Mouse (Mus musculus) telencephalon, adult 2 months (tissue): ENCODE results near the gene Slc2a12.

Experiments
- DNase-seq: peaks from one replicate; pipeline ENCODE4 v3.0.0-alpha.2; 2011; ENCODE audit warnings: low read depth, low spot score

The Slc2a12 gene

GRCm38 (mm10) chr10:22644853-22645491 is at the start of gene Slc2a12:
TSS of gene Slc2a12 (plus strand) at chr10:22645011.
- DNase-seq = peak; percentile 31

GRCm38 (mm10) chr10:22598908-22599480 is 45.8 kb upstream of the Slc2a12 start:
- peak; percentile 26 for DNase-seq

GRCm38 (mm10) chr10:22601046-22601445 is 43.8 kb upstream of the Slc2a12 start:
- no peak for DNase-seq

- DNase-seq = no peak
Observed at GRCm38 (mm10) chr10:22604801-22605200, 40.0 kb upstream of the Slc2a12 start.

GRCm38 (mm10) chr10:22608273-22608672 is 36.5 kb upstream of the Slc2a12 start:
- no peak for DNase-seq

- DNase-seq = peak; percentile 26
Observed at GRCm38 (mm10) chr10:22608799-22609357, 35.9 kb upstream of the Slc2a12 start.

GRCm38 (mm10) chr10:22613301-22613700 is 31.5 kb upstream of the Slc2a12 start:
- no peak for DNase-seq

GRCm38 (mm10) chr10:22614554-22614953 is 30.3 kb upstream of the Slc2a12 start:
- DNase-seq = no peak

- no peak for DNase-seq
Observed at GRCm38 (mm10) chr10:22615309-22615708, 29.5 kb upstream of the Slc2a12 start.

GRCm38 (mm10) chr10:22618842-22619241 is 26.0 kb upstream of the Slc2a12 start:
- peak; percentile 15 for DNase-seq

GRCm38 (mm10) chr10:22628832-22629231 is 16.0 kb upstream of the Slc2a12 start:
- no peak for DNase-seq

GRCm38 (mm10) chr10:22631103-22631502 is 13.7 kb upstream of the Slc2a12 start:
- DNase-seq = no peak

- no peak for DNase-seq
Observed at GRCm38 (mm10) chr10:22631528-22631927, 13.3 kb upstream of the Slc2a12 start.

GRCm38 (mm10) chr10:22631956-22632355 is 12.9 kb upstream of the Slc2a12 start:
- DNase-seq = no peak

- DNase-seq = no peak
Observed at GRCm38 (mm10) chr10:22633406-22634306, 11.2 kb upstream of the Slc2a12 start.

GRCm38 (mm10) chr10:22637241-22637640 is 7.6 kb upstream of the Slc2a12 start:
- no peak for DNase-seq

GRCm38 (mm10) chr10:22644171-22644570 is 640 bp upstream of the Slc2a12 start:
- no peak for DNase-seq

- no peak for DNase-seq
Observed at GRCm38 (mm10) chr10:22648702-22649101, 3.9 kb downstream of the Slc2a12 start.

- no peak for DNase-seq
Observed at GRCm38 (mm10) chr10:22653820-22654219, 9.0 kb downstream of the Slc2a12 start.

- no peak for DNase-seq
Observed at GRCm38 (mm10) chr10:22658534-22659385, 13.9 kb downstream of the Slc2a12 start.

- DNase-seq = no peak
Observed at GRCm38 (mm10) chr10:22659386-22659725, 14.5 kb downstream of the Slc2a12 start.
